ENCODE assay signal across 9 mouse cellular contexts in genomic region chr17:71780945-71781344, GRCm38 (mm10). TPM values are rescaled to one million over a fixed set of nuclear protein-coding genes. Genes with fewer than 3 reads are reported as not detected.
A peak's percentile ranks its signal among the peaks of the same experiment; 100 is the strongest.
DNase-seq lines count a peak whose midpoint lies in the region; ATAC-seq lines count a peak whose summit lies in the region.
"Had no signal": no experiment of that assay in that cellular context is flagged by ENCODE, and none has a peak within 500 bp of the region (broad histone marks: within the 10 kb centered on the region; RNA-seq: fewer than 3 reads in every experiment).

No protein-coding gene starts in this region.

- no peak overlapping the region for H3K4me3 ChIP-seq in hindbrain, embryonic 16.5 days (ENCODE audit: low read length)
- H3K4me3 ChIP-seq: forebrain, embryonic 10.5 days had no signal

- H3K9ac ChIP-seq in hindbrain, embryonic 16.5 days (ENCODE audit: low read depth, low read length), result no peak overlapping the region

- H3K4me1 ChIP-seq in hindbrain, embryonic 16.5 days (ENCODE audit: control insufficient read depth, insufficient read depth, low read depth, low read length), result peaks cover 10% of the 10 kb centered on the region

- no peak overlapping the region for H3K27ac ChIP-seq in hindbrain, embryonic 16.5 days (ENCODE audit: low read depth, low read length)
- H3K27ac ChIP-seq: forebrain, embryonic 10.5 days had no signal

- H3K9me3 ChIP-seq in hindbrain, embryonic 16.5 days (ENCODE audit: control insufficient read depth, low read length), result peaks cover 2% of the 10 kb centered on the region

- 94% methylated on average over 4 of the region's 4 CpGs for WGBS in hindbrain, embryonic 16.5 days

- no peaks in the 10 kb centered on the region for H3K27me3 ChIP-seq in hindbrain, embryonic 16.5 days (replicated peaks; ENCODE audit: control insufficient read depth, insufficient read depth, low read length)

- DNase-seq in 3134 (ENCODE audit: extremely low read depth, insufficient read length, low spot score), result peak; percentile 73
- DNase-seq in Muller cell, postnatal 12 days (ENCODE audit: inconsistent ontology term), result peak; percentile 71
- peak; percentile 57 to 59 for DNase-seq in layer of hippocampus, adult 8-10 months (ENCODE audit: low spot score in 2 of 2)
- DNase-seq in lung, postnatal 14 days, result peak; percentile 79
- DNase-seq in adrenal gland, postnatal 10 days, result no peak
- DNase-seq in ovary, postnatal 36 days (ENCODE audit: low spot score), result no peak

- H3K4me2 ChIP-seq in hindbrain, embryonic 16.5 days (ENCODE audit: low read length), result no peak overlapping the region

- no peaks in the 10 kb centered on the region for H3K36me3 ChIP-seq in hindbrain, embryonic 16.5 days (ENCODE audit: control insufficient read depth, insufficient read depth, low read length)
- H3K36me3 ChIP-seq: forebrain, embryonic 10.5 days had no signal

- ATAC-seq in hindbrain, embryonic 16.5 days, result no peak

RNA-seq across cellular contexts. Expression of gene Clip4, which starts 12.7 kb away (rescaled TPM):
- total RNA-seq in layer of hippocampus, adult 8-10 months (2022), result 10 to 100 TPM; 78.0 to 95.5 (median 87.4) TPM
- total RNA-seq in adrenal gland, postnatal 10 days (2021), result 10 to 100 TPM; 13.9 to 24.7 TPM
- polyA plus RNA-seq in hindbrain, embryonic 16.5 days (2015; fragmentation: Nextera tagmentation; extraction: Ambion mirVana), result 15.1 and 15.3 TPM in 2 replicates

RNA-seq across cellular contexts. Expression of gene Pcare, which starts 28.3 kb away (rescaled TPM):
- total RNA-seq in layer of hippocampus, adult 8-10 months (2022), result under 1 TPM; 0.09 to 0.27 (median 0.17) TPM
- not detected for total RNA-seq in adrenal gland, postnatal 10 days (2021)
- 0.03 TPM in 1 of 2 replicates, not detected in the other for polyA plus RNA-seq in hindbrain, embryonic 16.5 days (2015; fragmentation: Nextera tagmentation; extraction: Ambion mirVana)
- total RNA-seq: megakaryocyte progenitor cell, adult 5-6 weeks had no signal
- polyA plus RNA-seq: forebrain, embryonic 10.5 days had no signal

Comparison
In these comparisons a context has a peak if more than half of its experiments do, and no peak if none do; other contexts are left out.
1. DNase-seq: peak in 3134 (single experiment), Muller cell, postnatal 12 days (single experiment), layer of hippocampus, adult 8-10 months (2 of 2) and lung, postnatal 14 days (single experiment); none in adrenal gland, postnatal 10 days (single experiment) and ovary, postnatal 36 days (single experiment).